Mouse (Mus musculus) erythroblast, embryonic 14.5 days (primary cell): Measurements from ENCODE around the gene Ciao2a. TPM values are rescaled to one million over a fixed set of nuclear protein-coding genes. Genes with fewer than 3 reads are reported as not detected.

ENCODE experiments used
- H3K27me3 ChIP-seq: 2 replicates; pipeline ENCODE4 v1.6.1; 2012; ENCODE audit warnings: inconsistent platforms; ENCODE audit not compliant: control insufficient read depth
- H3K36me3 ChIP-seq: 2 replicates; pipeline ENCODE4 v1.6.1; 2012; ENCODE audit warnings: mild to moderate bottlenecking, inconsistent platforms; ENCODE audit not compliant: control insufficient read depth
- H3K4me1 ChIP-seq: 2 replicates; pipeline ENCODE4 v1.6.1; 2012; ENCODE audit warnings: inconsistent platforms; ENCODE audit not compliant: control insufficient read depth
- H3K4me3 ChIP-seq: replicated peaks from 2 replicates; pipeline ENCODE3; 2012; ENCODE audit warnings: moderate library complexity, mild to moderate bottlenecking, inconsistent platforms
- H3K9me3 ChIP-seq: 2 replicates; pipeline ENCODE4 v1.6.1; 2012; ENCODE audit warnings: low read length, inconsistent platforms, mixed read lengths; ENCODE audit not compliant: control insufficient read depth
- GATA1 ChIP-seq: IDR thresholded peaks from 2 replicates; pipeline ENCODE4 v1.6.1; 2012; ENCODE audit warnings: low read length, inconsistent platforms, mixed read lengths
- TAL1 ChIP-seq: IDR thresholded peaks from 3 replicates; pipeline ENCODE4 v1.6.1; 2012; ENCODE audit warnings: low read length, inconsistent platforms, mixed read lengths
- polyA plus RNA-seq: library from polyadenylated mRNA; stranded (reverse); fragments of >175 nt; gene quantifications from 2 replicates; pipeline ENCODE4 v1.2.3, GENCODE M21; 2012

The Ciao2a gene
- polyA plus RNA-seq, 1 experiment = 3.8 TPM

DNA sequence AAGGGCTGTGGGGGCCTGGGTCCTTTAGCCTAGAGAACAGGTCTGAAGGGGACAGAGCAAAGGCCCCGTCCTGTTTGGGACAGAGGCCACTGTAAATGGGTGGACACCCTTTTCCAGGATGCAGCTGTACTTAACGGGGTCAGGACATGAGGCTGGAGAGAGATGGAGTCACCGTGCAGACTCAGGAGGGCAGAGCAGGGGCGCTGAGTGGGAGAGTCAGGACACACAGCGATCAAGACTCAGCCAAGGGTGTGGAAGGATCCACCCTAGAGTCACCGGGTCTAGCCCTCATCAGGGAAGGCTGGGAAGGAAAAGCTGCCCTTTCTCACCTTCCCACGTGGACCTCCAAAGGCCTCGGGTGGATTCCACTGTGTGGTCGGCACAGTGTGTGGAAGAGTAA is 25.6 kb downstream of the Ciao2a start:
- no peak for TF ChIP-seq TAL1
- no peak for TF ChIP-seq GATA1
- Histone ChIP-seq H3K36me3 (no peaks in the 10 kb centered on the region), H3K4me3 (no peak overlapping the region), H3K4me1 (peaks cover 16% of the 10 kb centered on the region), H3K9me3 (no peaks in the 10 kb centered on the region), H3K27me3 (peaks cover 35% of the 10 kb centered on the region)

DNA sequence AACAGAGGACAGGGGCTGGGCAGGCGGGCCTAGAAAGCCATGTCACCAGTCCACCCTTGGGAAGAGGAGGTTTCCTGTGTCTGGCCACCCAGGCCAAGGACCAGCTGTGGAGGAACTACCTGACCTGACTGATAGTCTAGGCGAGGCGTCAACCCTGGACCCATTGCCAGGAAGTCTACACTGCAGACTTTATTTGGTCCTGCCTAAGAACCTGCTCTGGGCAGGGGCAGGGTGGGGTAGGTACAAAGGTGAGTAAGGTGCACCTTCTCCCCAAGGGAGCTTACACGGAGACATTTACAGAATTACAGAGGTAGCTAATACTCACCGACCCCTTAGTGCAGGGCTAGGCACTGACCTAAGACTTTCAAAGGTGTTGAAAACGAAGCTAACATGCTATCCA is 27.2 kb downstream of the Ciao2a start:
- no peak for TF ChIP-seq TAL1
- TF ChIP-seq GATA1 = no peak
- Histone ChIP-seq H3K9me3 (no peaks in the 10 kb centered on the region), H3K4me3 (no peak overlapping the region), H3K27me3 (peaks cover 35% of the 10 kb centered on the region), H3K36me3 (no peaks in the 10 kb centered on the region; the same call in 1 of the 2 replicates), H3K4me1 (peaks cover 30% of the 10 kb centered on the region)

DNA sequence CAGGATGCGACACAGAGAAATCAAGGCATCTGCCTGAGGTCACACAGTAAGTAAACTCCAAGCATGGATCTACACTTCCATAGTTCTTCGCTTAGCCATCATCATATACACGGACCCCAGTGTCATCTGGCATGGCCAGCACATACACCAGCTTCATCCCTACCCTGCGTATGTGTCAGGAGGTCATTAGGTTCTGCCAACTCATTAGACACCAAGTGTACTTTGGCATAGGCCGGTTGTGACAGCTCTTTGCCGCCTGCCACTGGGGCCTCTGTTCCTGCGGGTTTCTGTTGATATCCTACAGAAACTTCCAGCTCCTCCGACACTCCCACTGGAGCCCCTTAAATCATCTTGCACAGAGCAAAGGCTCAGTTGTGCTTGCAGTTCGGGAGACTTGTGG is 27.6 kb downstream of the Ciao2a start:
- Histone ChIP-seq H3K9me3 (no peaks in the 10 kb centered on the region), H3K4me1 (peaks cover 35% of the 10 kb centered on the region), H3K36me3 (no peaks in the 10 kb centered on the region; the same call in 1 of the 2 replicates), H3K4me3 (no peak overlapping the region), H3K27me3 (peaks cover 33% of the 10 kb centered on the region)
- TF ChIP-seq GATA1 = no peak
- no peak for TF ChIP-seq TAL1

DNA sequence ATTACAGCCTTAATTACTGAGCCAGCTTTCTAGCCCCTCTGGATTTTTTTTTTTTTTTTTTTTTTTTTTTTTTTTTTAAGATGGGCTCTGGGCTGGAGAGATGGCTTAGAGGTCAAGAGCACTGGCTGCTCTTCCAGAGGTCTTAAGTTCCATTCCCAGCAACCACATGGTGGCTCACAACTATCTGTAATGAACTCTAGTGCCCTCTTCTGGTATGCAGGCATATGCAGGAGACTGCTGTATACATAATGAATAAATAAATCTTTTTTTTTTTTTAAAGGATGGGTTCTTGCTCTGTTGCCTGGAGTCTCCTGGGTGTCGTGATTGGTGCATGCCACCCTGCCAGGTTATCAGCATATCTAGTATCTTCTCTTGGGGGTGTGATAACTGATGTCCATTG is 29.1 kb downstream of the Ciao2a start:
- TF ChIP-seq TAL1 (no peak), GATA1 (no peak)
- peaks cover 28% of the 10 kb centered on the region for H3K27me3 ChIP-seq
- H3K4me1 ChIP-seq = peaks cover 50% of the 10 kb centered on the region

DNA sequence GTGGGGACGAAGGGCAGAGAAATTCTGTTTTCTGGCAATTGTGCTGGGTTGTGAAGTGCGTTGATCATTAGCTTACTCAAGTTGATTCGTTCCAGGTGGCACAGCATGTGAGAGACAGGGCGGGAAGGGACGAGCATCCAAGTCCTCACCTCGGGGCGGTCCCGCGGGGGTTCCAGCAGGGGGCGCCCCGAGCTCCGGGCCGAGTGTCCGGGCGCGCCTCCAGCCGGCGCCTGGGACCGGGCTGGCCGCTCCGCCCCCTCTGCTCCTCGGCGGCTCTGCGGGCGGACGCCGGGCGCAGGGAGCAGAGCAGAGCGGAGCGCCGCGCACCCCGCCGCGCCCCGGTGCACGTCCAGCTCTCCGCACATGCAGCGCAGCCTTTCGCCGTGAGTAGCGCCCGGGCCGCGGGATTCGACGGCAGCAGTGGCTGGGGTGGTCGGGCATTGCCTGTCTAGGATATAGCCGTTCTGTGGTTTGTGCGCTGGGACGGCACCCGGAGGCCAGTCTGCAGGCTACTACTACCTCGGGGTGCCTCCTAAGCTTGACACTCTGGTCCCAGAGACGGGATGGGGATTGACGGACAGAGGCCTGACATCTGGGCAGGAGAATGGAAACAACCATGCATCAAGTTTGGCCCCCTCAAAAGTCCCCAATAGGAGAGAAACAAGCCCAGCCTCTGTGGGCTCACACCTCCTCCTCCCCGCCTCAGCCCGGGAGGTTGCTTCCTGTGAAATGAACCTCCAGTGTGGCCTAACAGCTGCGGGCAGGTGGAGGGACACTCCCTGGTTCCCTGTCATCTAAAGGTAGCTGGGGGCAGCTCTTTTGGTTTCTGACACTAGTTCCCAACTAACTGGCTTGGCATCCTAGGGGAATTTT is 31.8 kb downstream of the Ciao2a start, which contains the start of gene Dapk2:
Gene Dapk2, plus strand, starts transcription at position 266 of the 873 bp plus-strand sequence.
- TF ChIP-seq TAL1 = no peak
- TF ChIP-seq GATA1 = no peak
- H3K36me3 ChIP-seq = peaks cover 41% of the 10 kb centered on the region
- peak within 1 kb of the TSS; percentile 72 for H3K4me3 ChIP-seq
- H3K4me1 ChIP-seq = peaks cover 70% of the 10 kb centered on the region
- peaks cover 3% of the 10 kb centered on the region for H3K9me3 ChIP-seq
- peaks cover 10% of the 10 kb centered on the region for H3K27me3 ChIP-seq

More for the DNA sequence above, 29.1 kb downstream of the Ciao2a start:
- Histone ChIP-seq H3K9me3 (peaks cover 3% of the 10 kb centered on the region), H3K4me3 (no peak overlapping the region), H3K36me3 (peaks cover 14% of the 10 kb centered on the region)

DNA sequence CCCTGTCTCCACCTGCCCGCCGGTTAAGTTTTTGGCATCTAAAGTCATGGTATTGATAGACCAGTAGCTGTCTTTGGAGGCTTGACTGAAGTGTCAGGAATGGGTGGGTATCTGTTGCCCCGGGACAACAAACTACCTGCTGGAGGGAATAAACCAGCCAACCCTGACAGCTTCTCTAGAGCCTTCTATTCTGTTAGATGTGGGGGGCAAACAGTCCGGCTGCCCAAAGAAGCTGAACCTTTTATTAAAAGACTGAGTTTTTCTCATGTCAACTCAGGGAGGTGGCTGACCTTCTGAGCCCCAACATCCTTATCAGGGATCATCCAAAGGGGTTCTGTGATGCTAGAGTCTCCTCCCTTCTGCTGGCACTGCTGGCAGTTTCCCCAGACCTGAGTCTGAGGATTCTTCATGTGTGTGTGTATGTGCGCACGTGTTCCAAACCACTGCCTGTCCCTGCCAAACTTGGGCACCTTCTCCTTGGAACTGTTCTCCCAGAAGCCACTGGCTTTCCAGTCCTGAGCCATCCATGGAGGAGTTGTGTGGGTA is 32.5 kb downstream of the Ciao2a start:
- Histone ChIP-seq H3K9me3 (peaks cover 5% of the 10 kb centered on the region), H3K4me3 (peak overlapping the region; percentile 72), H3K36me3 (peaks cover 49% of the 10 kb centered on the region), H3K27me3 (peaks cover 6% of the 10 kb centered on the region), H3K4me1 (peaks cover 75% of the 10 kb centered on the region)
- TF ChIP-seq TAL1 (no peak), GATA1 (peak; percentile 55; the same call in 1 of the 2 replicates)

DNA sequence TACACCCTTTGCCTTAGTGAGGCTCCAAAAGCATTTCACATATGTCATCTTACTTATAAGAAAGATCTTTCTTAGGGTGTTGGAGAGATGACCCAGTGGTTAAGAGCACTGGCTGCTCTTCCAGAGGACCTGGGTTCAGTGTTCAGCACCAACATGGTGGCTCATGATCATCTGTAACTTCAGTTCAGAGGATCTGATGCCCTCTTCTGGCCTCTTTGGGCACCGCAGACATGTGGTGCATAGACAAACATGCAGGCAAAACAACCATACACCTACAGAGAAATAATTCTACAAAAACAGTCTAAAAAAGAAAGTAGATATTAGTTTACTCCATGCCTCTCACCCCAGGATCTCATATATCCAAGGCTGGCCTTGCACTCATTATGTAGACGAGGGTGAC is 33.7 kb downstream of the Ciao2a start:
- peaks cover 77% of the 10 kb centered on the region for H3K4me1 ChIP-seq
- H3K9me3 ChIP-seq = peaks cover 5% of the 10 kb centered on the region
- peaks cover 59% of the 10 kb centered on the region for H3K36me3 ChIP-seq
- TF ChIP-seq GATA1 (no peak), TAL1 (no peak)
- H3K27me3 ChIP-seq = peaks cover 6% of the 10 kb centered on the region
- peak overlapping the region; percentile 72 for H3K4me3 ChIP-seq

DNA sequence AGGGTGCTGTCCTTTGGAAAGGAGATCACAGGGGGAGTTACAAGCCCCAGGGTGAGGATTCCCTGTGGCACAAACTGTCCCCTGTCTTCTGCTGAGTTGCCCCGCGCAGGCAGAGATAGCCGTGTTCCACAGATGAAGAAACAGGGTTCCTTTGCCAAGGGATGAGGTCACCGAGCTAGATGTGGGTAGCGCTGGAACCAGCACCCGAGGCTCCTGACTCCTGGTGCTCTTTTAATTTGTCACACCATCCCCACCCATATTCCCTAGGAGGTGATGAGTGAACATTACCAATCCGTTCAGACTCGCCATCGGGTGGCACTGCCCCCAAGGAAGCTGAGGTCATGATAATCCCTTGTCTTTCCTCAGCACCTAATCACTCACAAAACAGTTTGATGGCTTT is 36.6 kb downstream of the Ciao2a start:
- Histone ChIP-seq H3K36me3 (peaks cover 87% of the 10 kb centered on the region), H3K4me1 (peaks cover 86% of the 10 kb centered on the region), H3K9me3 (peaks cover 5% of the 10 kb centered on the region), H3K4me3 (no peak overlapping the region), H3K27me3 (no peaks in the 10 kb centered on the region)
- TF ChIP-seq GATA1 (no peak), TAL1 (no peak)

DNA sequence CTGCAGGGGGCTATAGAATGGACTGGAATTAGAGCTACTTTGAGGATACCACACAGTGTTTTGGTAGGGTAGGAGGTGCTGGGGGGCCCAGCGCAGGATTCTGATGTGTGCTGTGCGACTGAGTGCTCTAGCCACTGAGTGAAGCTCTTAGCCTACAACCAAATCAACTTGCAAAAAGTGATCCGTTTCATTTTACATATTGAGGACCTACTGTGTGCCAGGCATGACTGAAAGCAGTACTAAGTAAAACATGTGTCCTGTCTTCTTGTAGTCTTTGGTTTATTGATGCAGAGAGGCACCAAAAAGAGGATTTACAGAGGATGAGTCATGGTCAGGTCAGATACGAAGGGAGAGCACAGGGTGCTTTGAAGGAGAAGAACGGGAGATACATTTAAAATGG is 40.8 kb downstream of the Ciao2a start:
- Histone ChIP-seq H3K36me3 (peaks cover 95% of the 10 kb centered on the region), H3K4me3 (no peak overlapping the region), H3K4me1 (peaks cover 71% of the 10 kb centered on the region), H3K27me3 (no peaks in the 10 kb centered on the region), H3K9me3 (0 out of 2 replicates have a peak, but pooled peaks cover 2% of the 10 kb centered on the region)
- no peak for TF ChIP-seq TAL1
- no peak for TF ChIP-seq GATA1
